Mouse (Mus musculus) frontal cortex, postnatal 14 days (tissue): ENCODE measurements at regions not wholly inside any gene's neighbourhood (a gene's known extent, or its start where the extent isn't known, plus 50 kb on each side); places are given as distances from the start of the nearest gene placed in this dataset.

ENCODE experiments used
- DNase-seq, 2 experiments: peaks; one replicate each; pipeline ENCODE4 v3.0.0; 2022; ENCODE audit warnings: low spot score in 2 of 2

DNA sequence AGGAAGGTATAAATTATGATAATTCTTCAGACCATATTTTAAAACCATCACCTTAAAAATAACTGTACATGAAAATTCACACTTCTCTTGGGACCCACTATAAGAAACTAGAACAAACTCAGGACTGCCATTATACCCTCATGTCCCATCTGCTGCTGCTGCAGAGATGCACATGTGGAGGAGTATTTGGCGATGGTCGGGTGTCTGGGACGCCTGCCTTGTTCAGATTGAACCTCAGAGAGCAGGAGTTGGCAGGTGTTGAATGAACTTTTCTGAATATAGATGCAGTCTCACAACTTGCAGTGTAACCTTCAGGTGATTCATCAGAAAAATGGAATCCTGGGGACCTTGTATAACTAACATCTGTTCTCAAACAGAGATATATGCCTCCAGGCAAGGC lies 1338.0 kb downstream of the Slc22a22 start:
- peak in 1 of 2 experiments; percentile 5 for DNase-seq

DNA sequence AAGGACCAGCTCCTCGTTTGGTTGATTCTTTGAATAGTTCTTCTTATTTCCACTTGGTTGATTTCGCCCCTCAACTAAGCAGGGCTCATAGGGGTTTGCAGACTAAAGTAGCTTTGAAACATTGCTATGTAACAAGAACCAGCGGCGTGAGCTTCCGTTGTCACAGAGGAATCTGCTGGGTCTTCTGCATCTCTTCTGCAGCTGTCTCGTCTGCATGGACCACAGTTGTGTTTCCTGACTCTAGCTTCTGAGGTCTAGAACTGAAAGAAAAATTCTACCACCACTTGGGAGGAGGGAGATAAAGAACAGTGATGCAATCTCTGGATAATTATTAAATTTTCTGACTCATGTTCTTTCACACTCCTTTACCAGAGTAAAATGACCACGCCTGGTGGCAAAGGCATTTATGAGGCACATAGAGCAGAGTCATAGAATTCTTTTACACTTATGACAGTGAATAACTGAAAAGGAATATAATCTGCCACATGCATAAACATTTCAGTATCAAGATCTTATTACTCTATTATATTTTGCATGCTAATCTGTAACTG lies 1340.9 kb downstream of the Slc22a22 start:
- no peak for DNase-seq

- DNase-seq = no peak
Observed at GRCm38 (mm10) chr15:56128029-56128428, 1349.4 kb downstream of the Slc22a22 start.

DNA sequence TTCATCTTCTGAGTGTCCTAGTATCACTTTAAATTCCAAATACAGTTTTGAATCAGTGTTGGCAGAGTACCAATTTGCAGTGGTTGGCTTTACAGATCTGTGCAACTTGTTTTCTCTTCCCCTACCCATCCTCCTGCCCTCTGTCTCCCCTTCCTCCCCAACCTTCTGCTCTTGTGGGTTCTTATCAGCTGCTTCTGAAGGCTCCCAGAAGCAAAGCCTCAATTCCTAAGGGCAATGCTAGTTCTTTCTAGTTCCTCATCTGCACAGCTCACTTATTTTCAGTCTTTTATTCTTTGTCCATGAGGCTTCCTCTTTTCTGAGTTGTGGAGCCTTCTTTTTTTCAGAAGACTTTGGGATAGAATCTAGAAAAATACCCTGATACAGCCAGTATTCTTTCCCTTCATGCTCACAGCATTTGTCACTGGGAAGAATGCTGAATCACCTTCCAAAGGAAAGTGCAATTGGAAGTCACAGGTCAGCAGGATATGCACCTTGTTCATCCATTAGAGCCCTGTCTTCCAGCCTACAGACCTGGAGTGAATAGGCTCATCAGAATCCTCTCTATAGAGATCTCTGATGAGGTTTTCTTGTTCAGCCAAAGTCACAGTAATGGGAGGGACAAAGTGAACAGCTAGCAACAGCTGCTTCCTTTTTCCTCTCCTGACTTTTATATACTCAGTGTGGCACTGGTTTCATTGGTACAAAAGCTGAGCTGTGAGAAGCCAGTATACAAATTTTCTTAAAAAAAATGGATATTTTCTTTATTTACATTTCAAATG lies 1357.9 kb downstream of the Slc22a22 start:
- DNase-seq = no peak

- DNase-seq = no peak
Observed at GRCm38 (mm10) chr15:56108313-56108712, 1369.1 kb downstream of the Slc22a22 start.

- DNase-seq = no peak
Observed at GRCm38 (mm10) chr15:56107719-56108118, 1369.7 kb downstream of the Slc22a22 start.

DNA sequence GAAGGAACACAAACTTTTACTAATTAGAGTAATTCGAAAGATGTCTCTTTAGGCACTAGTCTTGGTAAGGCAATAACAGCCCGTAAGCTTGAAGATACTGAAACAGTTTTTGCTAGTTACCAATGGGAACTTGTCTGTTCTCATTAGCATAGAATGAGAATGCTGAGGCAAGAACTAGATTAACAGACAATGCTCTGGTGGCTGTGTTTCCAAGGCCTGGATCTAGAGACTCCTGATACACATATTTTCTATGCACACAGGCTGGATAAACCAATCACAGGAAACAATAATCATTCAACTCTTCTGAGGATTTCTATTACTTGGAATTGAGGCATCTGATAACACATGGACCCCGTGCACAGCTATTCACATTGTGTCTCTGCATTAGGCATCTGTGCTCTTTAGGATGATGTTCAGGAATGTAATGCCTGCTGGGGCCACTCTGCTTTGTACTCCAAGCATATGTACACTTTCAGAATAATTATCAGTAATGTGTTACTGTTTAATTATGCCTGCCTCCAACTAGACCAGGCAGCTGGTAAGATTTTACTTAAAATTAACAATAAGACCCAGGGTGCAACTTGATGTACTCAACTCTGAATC lies 1377.2 kb downstream of the Slc22a22 start:
- no peak for DNase-seq

GRCm38 (mm10) chr15:56077838-56078567 lies 1399.4 kb downstream of the Slc22a22 start:
- DNase-seq = no peak

GRCm38 (mm10) chr15:56077081-56077480 lies 1400.3 kb downstream of the Slc22a22 start:
- no peak for DNase-seq

DNA sequence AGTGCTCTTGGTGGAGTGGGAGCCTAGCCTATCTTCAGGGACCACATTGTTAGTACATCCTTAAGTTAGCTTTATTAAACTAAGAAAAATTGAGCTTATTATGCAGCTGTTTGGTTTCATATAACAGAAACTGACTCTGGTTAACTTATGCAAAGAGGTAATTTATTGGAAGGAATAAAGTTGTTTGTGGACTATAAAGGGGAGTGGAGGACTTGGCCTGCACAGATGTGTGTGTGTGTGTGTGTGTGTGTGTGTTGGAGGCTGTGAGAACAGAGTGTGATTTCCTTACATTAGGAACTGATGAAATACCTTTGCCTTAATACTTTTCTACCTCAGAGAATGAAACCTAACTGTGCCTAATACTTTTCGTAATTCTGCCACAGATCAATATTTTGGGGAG lies 1400.7 kb downstream of the Slc22a22 start:
- no peak for DNase-seq

- DNase-seq = no peak
Observed at GRCm38 (mm10) chr15:56069511-56069910, 1407.9 kb downstream of the Slc22a22 start.

DNA sequence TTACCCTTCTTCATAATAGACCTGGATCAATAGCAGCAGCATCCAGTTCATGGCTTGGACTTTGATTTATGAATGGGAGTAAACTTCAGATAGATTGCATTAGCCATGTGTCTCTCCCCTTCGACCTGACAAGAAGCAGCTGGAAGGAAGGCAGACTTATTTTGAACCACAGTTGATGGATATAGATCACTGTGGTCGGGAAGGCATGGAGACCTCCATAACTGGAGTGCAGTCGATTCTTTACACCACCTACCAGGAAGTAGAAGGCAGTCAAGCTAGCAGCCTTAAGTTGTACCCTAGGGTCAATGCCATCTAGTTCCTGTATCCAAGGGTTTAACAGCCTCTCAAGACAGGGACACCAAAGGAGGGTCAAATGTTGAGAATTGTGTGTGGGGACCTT lies 1410.2 kb downstream of the Slc22a22 start:
- no peak for DNase-seq

DNA sequence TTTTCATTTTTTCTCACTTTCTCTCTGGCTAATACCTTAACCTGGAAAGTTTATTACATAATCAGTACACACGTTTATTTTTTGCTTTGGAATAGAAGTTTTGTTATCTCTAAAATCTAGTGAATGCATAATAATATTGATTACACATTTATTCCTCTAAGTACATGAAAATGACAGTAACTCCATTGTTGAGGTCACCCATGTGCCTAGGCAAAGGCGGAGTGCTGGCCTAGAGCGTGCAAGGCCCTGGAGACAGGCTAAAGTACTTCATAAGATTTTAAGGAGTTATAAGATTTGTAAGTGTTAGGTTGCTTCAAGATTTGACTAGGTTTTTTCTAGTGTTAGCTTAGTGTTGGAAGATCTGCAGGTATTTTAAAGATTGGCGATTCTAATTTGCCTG lies 1410.9 kb downstream of the Slc22a22 start:
- DNase-seq = no peak

- no peak for DNase-seq
Observed at GRCm38 (mm10) chr15:56065872-56066534, 1411.4 kb downstream of the Slc22a22 start.

DNA sequence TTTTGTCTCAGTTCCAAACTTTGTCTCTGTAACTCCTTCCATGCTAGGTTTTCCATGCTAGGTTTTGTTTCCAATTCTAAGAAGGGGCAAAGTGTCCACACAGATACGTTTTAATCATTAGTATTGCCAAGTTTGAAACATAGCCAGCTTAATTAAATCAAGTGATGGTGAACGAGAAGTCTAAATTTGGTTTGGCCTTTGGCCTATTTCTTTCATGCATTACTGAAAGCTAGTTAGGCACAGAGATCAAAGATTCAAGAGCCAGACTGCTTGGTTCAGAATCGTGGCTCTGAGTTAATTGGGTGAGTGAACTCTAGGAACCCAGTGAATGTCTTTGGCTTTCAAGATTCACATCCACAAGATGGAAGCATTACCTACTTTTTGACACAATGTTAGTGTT lies 1414.8 kb downstream of the Slc22a22 start:
- DNase-seq = no peak

DNA sequence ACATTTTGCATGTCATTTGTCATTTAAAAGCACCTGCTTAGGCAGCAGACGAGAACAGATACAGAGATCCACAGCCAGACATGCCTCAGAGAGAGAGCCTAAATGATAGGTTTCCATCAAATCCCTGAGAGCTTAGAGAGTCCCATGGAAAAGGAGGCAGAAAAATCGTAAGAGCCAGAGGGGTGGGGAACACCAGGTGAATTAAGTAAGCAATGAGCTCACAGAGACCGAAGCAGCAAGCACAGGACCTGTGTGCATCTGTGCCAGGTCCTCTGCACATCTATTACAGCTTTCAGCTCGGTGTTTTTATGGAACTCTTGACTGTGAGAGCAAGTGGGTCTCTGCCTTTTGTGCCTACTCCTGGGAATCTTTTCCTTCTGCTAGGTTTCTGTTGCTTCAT lies 1416.1 kb downstream of the Slc22a22 start:
- DNase-seq = no peak

- DNase-seq = no peak
Observed at GRCm38 (mm10) chr15:56050716-56051115, 1426.7 kb downstream of the Slc22a22 start.

DNA sequence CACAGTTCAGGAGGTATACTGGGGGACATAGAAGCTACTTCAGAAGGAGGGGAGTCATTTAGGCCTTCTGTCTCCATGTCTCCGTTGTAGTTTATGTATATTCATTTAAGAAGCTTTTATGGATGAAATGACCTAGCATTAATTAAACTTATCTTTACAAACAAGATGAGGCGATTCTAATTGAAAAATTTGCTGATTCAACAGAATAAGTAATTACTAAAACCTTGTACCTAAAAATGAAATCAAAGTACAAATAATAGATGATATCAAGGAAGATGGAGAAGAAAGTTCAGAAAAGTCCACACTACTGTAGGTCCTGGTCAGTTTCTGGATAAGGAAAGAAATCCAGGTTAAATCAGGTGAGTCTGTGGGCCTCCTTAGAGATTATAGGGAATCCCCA lies 1429.6 kb downstream of the Slc22a22 start:
- DNase-seq = no peak

- peak; percentile 31 to 67 for DNase-seq
Observed at GRCm38 (mm10) chr15:56046679-56047532, 1430.5 kb downstream of the Slc22a22 start.

DNA sequence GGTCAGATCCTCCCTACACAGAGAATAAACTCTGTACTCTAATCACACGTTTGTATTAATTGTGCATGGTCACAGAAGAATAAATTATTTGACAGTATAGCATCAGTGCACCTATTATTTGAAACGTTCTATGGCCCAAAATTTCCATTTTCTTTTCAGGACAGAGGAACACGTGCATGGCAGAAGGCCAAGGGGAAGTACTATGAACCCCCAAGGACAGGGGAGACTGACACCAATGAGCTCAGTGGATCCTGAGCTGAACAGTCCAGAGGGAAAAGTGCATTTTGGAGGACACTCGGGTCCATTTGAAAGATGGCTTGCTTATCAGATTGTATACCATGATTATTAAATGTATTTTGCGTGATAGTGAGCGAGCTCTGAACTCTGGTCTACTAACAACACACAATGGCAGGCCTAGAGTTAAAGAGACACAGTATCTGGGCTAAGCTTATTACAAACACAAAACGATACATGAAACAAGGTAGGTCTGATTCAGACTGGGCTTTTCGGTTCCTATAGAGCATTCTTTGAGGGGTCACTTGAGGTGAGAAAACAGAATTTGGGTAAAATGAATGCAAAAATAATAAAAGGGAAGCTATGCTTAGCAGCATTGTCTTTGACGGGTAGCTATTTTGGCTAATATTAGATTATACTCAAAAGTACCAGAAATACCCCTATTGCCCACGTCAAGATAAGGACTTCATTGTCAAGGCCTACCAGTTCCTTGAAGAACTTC lies 1431.7 kb downstream of the Slc22a22 start:
- no peak for DNase-seq
